10 mouse cellular contexts compared by ENCODE assay signal in genomic region chr7:57512955-57513354, GRCm38 (mm10). TPM values are rescaled to one million over a fixed set of nuclear protein-coding genes. Genes with fewer than 3 reads are reported as not detected.
DNase-seq lines count a peak whose midpoint lies in the region; ATAC-seq lines count a peak whose summit lies in the region.
"Had no signal": no experiment of that assay in that cellular context is flagged by ENCODE, and none has a peak within 500 bp of the region (broad histone marks: within the 10 kb centered on the region; RNA-seq: fewer than 3 reads in every experiment).

No protein-coding gene starts in this region.

- intact Hi-C loops in left cerebral cortex, postnatal 4 days (cut with DNase I) = loop anchor here (5.0 kb wide), 2 partner anchors 884 to 1569 kb away; no protein-coding TSS in a partner anchor
- intact Hi-C loops in left cerebral cortex, postnatal 14 days (cut with DNase I) = loop anchor here (5.0 to 10.0 kb wide), 2 partner anchors 882 to 1564 kb away; no protein-coding TSS in a partner anchor

- peak; percentile 35 for DNase-seq in cerebellum, adult 8-10 months
- DNase-seq in left cerebral cortex, adult 11 months (ENCODE audit: low spot score) = peak; percentile 29
- no peak for DNase-seq in left cerebral cortex, postnatal 4 days
- DNase-seq in brain, embryonic 18.5 days (ENCODE audit: low read depth, low spot score) = peak; percentile 60
- DNase-seq in left cerebral cortex, postnatal 14 days (ENCODE audit: low spot score in 2 of 2) = peak; percentile 53 to 70
- DNase-seq in natural killer cell, adult 2 months (ENCODE audit: low spot score in 2 of 2) = no peak
- DNase-seq in lung, postnatal 4 days = no peak
- DNase-seq: gastrocnemius, postnatal 14 days had no signal

- ATAC-seq in cerebellum, adult (ENCODE audit: insufficient number of reproducible peaks, low FRiP score, low TSS enrichment) = no peak
- ATAC-seq: CD4-positive, CD25-positive, alpha-beta regulatory T cell, adult 4 months had no signal

RNA-seq across cellular contexts. Expression of gene Gabra5, which starts 3.1 kb away (rescaled TPM):
- 100 to 1,000 TPM in 1 of 2 experiments, 10 to 100 TPM in 1; 95.9 to 111 TPM for total RNA-seq in left cerebral cortex, postnatal 4 days (2021)
- total RNA-seq in left cerebral cortex, postnatal 14 days (2021) = 10 to 100 TPM; 63.8 to 80.7 TPM
- total RNA-seq: gastrocnemius, postnatal 14 days had no signal

Comparison
In these comparisons a context has a peak if more than half of its experiments do, and no peak if none do; other contexts are left out.
1. DNase-seq: peak in cerebellum, adult 8-10 months (single experiment), left cerebral cortex, adult 11 months (single experiment), brain, embryonic 18.5 days (single experiment) and left cerebral cortex, postnatal 14 days (2 of 2); none in left cerebral cortex, postnatal 4 days (single experiment), natural killer cell, adult 2 months (0 of 2) and lung, postnatal 4 days (0 of 2).